Mouse (Mus musculus): ENCODE results near the gene Zdhhc24.

DNA sequence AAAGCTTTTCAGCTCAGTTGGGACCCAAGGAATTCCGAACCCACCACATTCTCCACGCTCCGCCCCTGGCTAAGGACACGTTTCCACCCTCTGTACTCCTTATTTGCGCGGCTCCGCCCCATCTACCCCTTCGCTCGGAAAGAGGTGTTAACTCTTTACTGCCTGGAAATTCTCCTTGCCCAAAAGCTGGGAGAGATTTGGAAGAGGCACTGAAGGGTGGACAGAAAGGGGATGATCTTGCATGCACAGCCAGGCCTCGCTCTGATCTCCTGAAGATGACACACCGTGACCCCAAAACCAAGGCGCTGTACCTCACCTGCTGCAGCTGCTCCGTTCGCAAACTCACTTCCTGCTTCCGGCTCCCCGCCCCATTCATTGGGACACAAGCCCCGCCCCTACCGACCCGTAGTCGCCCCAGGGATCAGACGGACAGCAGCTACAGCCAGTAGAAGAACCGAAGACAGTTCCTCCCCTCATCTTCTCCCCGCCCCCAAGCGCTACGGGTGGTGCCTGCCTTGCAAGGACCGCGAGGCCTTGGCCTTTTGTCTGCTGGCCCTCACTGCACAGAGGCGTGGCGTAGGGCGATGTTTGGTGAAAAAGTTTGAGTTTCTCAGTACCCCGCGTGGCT lies 49.5 kb downstream of the Zdhhc24 start, which contains the start of gene Dpp3:
- no peak for TF ChIP-seq CTCF (IDR thresholded peaks at IDR 0.05; ENCODE audit: low read depth, low read length)
- TF ChIP-seq EP300 (IDR thresholded peaks at IDR 0.05; ENCODE audit: insufficient read depth, low read depth, low read length), result 0 out of 2 replicates have a peak, but pooled peaks have one; percentile 10

Measured in ES-Bruce4 (cell line).